Mouse (Mus musculus): ENCODE measurements around the gene Gm9049. TPM values are rescaled to one million over a fixed set of nuclear protein-coding genes. Genes with fewer than 3 reads are reported as not detected.
A peak's percentile ranks its signal among the peaks of the same experiment; 100 is the strongest.
"Not testable (repeated sequence)": the region's sequence is repeated elsewhere in the genome, so short reads cannot be mapped to it uniquely, and the experiment has no call there.

Gm9049 gene
- polyA plus RNA-seq (2015; fragmentation: Nextera tagmentation; extraction: Ambion mirVana) = 0.27 TPM in 1 of 2 replicates, not detected in the other

- H3K9ac ChIP-seq (ENCODE audit: low read length); H3K36me3 ChIP-seq (ENCODE audit: control insufficient read depth, insufficient read depth, low read length); ATAC-seq (ENCODE audit: insufficient read depth, low FRiP score); H3K4me3 ChIP-seq (replicated peaks; ENCODE audit: low read length); H3K9me3 ChIP-seq (replicated peaks; ENCODE audit: control insufficient read depth, low read length); H3K4me2 ChIP-seq (ENCODE audit: low read depth, low read length); H3K27me3 ChIP-seq (ENCODE audit: control insufficient read depth, insufficient read depth, low read length); H3K27ac ChIP-seq (ENCODE audit: low read length); H3K4me1 ChIP-seq (ENCODE audit: control insufficient read depth, insufficient read depth, low read length): not testable (repeated sequence)
- 60% methylated on average over 1 of the region's 11 CpGs for WGBS
Measured at GRCm38 (mm10) chr10:118354005-118354404, at the start of gene Gm9049. Gm9049 (minus strand) TSS chr10:118354105.

DNA sequence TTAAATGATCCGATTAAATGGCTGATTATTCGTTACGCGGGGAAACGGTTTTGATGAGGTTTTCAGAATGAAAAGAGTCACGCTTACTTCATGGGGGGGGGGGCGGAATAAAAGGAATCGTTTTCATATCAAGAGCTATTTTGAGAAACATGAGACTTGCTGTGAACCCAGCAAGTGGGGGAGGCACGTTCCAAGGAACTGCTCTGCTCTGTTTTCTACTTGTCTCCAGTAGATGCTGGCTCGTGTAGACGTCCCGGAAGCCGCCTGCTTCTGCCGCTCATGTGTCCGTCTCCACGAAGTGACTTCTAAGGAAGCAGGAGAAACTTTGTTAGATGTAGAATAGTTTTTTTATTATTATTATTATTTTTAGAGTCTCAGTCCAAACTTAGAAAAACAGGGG, 46.0 kb upstream of the Gm9049 start:
- WGBS = 84% methylated on average over 16 of the region's 16 CpGs
- ATAC-seq (ENCODE audit: insufficient read depth, low FRiP score) = no peak
- Histone ChIP-seq H3K27me3 (ENCODE audit: control insufficient read depth, insufficient read depth, low read length) (no peaks in the 10 kb centered on the region), H3K4me3 (replicated peaks; ENCODE audit: low read length) (no peak overlapping the region), H3K9me3 (replicated peaks; ENCODE audit: control insufficient read depth, low read length) (no peaks in the 10 kb centered on the region), H3K27ac (ENCODE audit: low read length) (no peak overlapping the region), H3K36me3 (ENCODE audit: control insufficient read depth, insufficient read depth, low read length) (no peaks in the 10 kb centered on the region), H3K4me2 (ENCODE audit: low read depth, low read length) (no peak overlapping the region), H3K9ac (ENCODE audit: low read length) (no peak overlapping the region), H3K4me1 (ENCODE audit: control insufficient read depth, insufficient read depth, low read length) (no peaks in the 10 kb centered on the region)

GRCm38 (mm10) chr10:118370443-118370842, 16.5 kb upstream of the Gm9049 start:
- no peak overlapping the region for H3K27ac ChIP-seq (ENCODE audit: low read length)
- H3K4me1 ChIP-seq (ENCODE audit: control insufficient read depth, insufficient read depth, low read length) = no peaks in the 10 kb centered on the region
- H3K4me3 ChIP-seq (replicated peaks; ENCODE audit: low read length) = peak overlapping the region; percentile 21
- peak; percentile 71; the same call in 1 of the 2 replicates for ATAC-seq (ENCODE audit: insufficient read depth, low FRiP score)
- H3K36me3 ChIP-seq (ENCODE audit: control insufficient read depth, insufficient read depth, low read length) = no peaks in the 10 kb centered on the region
- H3K9me3 ChIP-seq (replicated peaks; ENCODE audit: control insufficient read depth, low read length) = no peaks in the 10 kb centered on the region
- H3K4me2 ChIP-seq (ENCODE audit: low read depth, low read length) = peak overlapping the region; percentile 45
- no peaks in the 10 kb centered on the region for H3K27me3 ChIP-seq (ENCODE audit: control insufficient read depth, insufficient read depth, low read length)
- WGBS = 4% methylated on average over 10 of the region's 10 CpGs
- H3K9ac ChIP-seq (ENCODE audit: low read length) = no peak overlapping the region

GRCm38 (mm10) chr10:118369518-118369917, 15.6 kb upstream of the Gm9049 start:
- no peak for ATAC-seq (ENCODE audit: insufficient read depth, low FRiP score)
- no peak overlapping the region for H3K4me3 ChIP-seq (replicated peaks; ENCODE audit: low read length)
- H3K4me1 ChIP-seq (ENCODE audit: control insufficient read depth, insufficient read depth, low read length) = no peaks in the 10 kb centered on the region
- no peak overlapping the region for H3K4me2 ChIP-seq (ENCODE audit: low read depth, low read length)
- 91% methylated on average over 9 of the region's 9 CpGs for WGBS
- H3K27me3 ChIP-seq (ENCODE audit: control insufficient read depth, insufficient read depth, low read length) = no peaks in the 10 kb centered on the region
- no peak overlapping the region for H3K9ac ChIP-seq (ENCODE audit: low read length)
- H3K36me3 ChIP-seq (ENCODE audit: control insufficient read depth, insufficient read depth, low read length) = no peaks in the 10 kb centered on the region
- no peak overlapping the region for H3K27ac ChIP-seq (ENCODE audit: low read length)
- no peaks in the 10 kb centered on the region for H3K9me3 ChIP-seq (replicated peaks; ENCODE audit: control insufficient read depth, low read length)

GRCm38 (mm10) chr10:118348579-118348978, 5.3 kb downstream of the Gm9049 start, which contains the start of gene Gm9048:
Gm9048 (minus strand) TSS chr10:118348679.
- H3K4me2 ChIP-seq (ENCODE audit: low read depth, low read length); H3K9ac ChIP-seq (ENCODE audit: low read length); H3K36me3 ChIP-seq (ENCODE audit: control insufficient read depth, insufficient read depth, low read length); H3K4me3 ChIP-seq (replicated peaks; ENCODE audit: low read length); H3K9me3 ChIP-seq (replicated peaks; ENCODE audit: control insufficient read depth, low read length); H3K4me1 ChIP-seq (ENCODE audit: control insufficient read depth, insufficient read depth, low read length); H3K27me3 ChIP-seq (ENCODE audit: control insufficient read depth, insufficient read depth, low read length); H3K27ac ChIP-seq (ENCODE audit: low read length); ATAC-seq (ENCODE audit: insufficient read depth, low FRiP score): not testable (repeated sequence)
- WGBS = 89% methylated on average over 1 of the region's 14 CpGs

DNA sequence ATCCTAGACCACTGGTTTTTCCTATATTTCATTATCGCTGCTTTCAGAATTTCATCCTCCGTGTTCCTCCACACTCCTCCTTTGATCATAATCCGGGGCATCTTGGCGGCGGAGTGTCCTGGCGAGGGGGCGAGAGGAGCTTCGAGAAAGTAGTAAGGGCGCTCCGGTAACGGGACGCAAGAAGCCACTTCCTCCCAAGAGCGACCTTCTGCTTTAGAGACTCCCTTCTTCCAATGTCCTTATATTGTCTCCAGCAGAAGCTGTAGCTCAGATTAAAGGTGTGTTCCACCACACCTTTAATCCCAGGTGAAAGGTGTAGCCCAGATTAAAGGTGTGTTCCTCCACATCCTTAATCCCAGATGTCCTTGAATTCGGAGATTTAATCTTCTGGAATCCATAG, 10.8 kb downstream of the Gm9049 start, which contains the start of gene Gm9046:
Gene Gm9046, minus strand, starts transcription at position 101 of the 400 bp plus-strand sequence.
- H3K9ac ChIP-seq (ENCODE audit: low read length); H3K27me3 ChIP-seq (ENCODE audit: control insufficient read depth, insufficient read depth, low read length); H3K36me3 ChIP-seq (ENCODE audit: control insufficient read depth, insufficient read depth, low read length); ATAC-seq (ENCODE audit: insufficient read depth, low FRiP score); H3K9me3 ChIP-seq (replicated peaks; ENCODE audit: control insufficient read depth, low read length); H3K4me3 ChIP-seq (replicated peaks; ENCODE audit: low read length); H3K4me1 ChIP-seq (ENCODE audit: control insufficient read depth, insufficient read depth, low read length); H3K4me2 ChIP-seq (ENCODE audit: low read depth, low read length); H3K27ac ChIP-seq (ENCODE audit: low read length): not testable (repeated sequence)
- WGBS = no CpG with 5 or more reads among the region's 14 CpGs

- H3K9ac ChIP-seq (ENCODE audit: low read length); H3K4me3 ChIP-seq (replicated peaks; ENCODE audit: low read length); H3K27ac ChIP-seq (ENCODE audit: low read length); H3K27me3 ChIP-seq (ENCODE audit: control insufficient read depth, insufficient read depth, low read length); H3K4me1 ChIP-seq (ENCODE audit: control insufficient read depth, insufficient read depth, low read length); ATAC-seq (ENCODE audit: insufficient read depth, low FRiP score); H3K4me2 ChIP-seq (ENCODE audit: low read depth, low read length); H3K9me3 ChIP-seq (replicated peaks; ENCODE audit: control insufficient read depth, low read length); H3K36me3 ChIP-seq (ENCODE audit: control insufficient read depth, insufficient read depth, low read length): not testable (repeated sequence)
- no CpG with 5 or more reads among the region's 14 CpGs for WGBS
Measured at GRCm38 (mm10) chr10:118337731-118338130, 16.2 kb downstream of the Gm9049 start, which contains the start of gene Gm9045. Gm9045 (minus strand) TSS chr10:118337831.

- not testable (repeated sequence) for H3K4me2 ChIP-seq (ENCODE audit: low read depth, low read length); H3K9ac ChIP-seq (ENCODE audit: low read length); H3K4me3 ChIP-seq (replicated peaks; ENCODE audit: low read length); H3K27me3 ChIP-seq (ENCODE audit: control insufficient read depth, insufficient read depth, low read length); H3K4me1 ChIP-seq (ENCODE audit: control insufficient read depth, insufficient read depth, low read length); H3K9me3 ChIP-seq (replicated peaks; ENCODE audit: control insufficient read depth, low read length); H3K36me3 ChIP-seq (ENCODE audit: control insufficient read depth, insufficient read depth, low read length); ATAC-seq (ENCODE audit: insufficient read depth, low FRiP score); H3K27ac ChIP-seq (ENCODE audit: low read length)
- no CpG with 5 or more reads among the region's 14 CpGs for WGBS
Measured at GRCm38 (mm10) chr10:118332308-118332707, 21.6 kb downstream of the Gm9049 start, which contains the start of gene Gm9044. Gm9044 (minus strand) TSS chr10:118332408.

DNA sequence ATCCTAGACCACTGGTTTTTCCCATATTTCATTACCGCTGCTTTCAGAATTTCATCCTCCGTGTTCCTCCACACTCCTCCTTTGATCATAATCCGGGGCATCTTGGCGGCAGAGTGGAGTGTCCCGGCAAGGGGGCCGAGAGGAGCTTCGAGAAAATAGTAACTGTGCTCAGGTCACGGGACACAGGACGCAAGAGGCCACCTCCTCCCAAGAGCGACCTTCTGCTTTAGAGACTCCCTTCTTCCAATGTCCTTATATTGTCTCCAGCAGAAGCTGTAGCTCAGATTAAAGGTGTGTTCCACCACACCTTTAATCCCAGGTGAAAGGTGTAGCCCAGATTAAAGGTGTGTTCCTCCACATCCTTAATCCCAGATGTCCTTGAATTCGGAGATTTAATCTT, 27.0 kb downstream of the Gm9049 start, which contains the start of gene Gm9040:
Gene Gm9040, minus strand, starts transcription at position 101 of the 400 bp plus-strand sequence.
- not testable (repeated sequence) for ATAC-seq (ENCODE audit: insufficient read depth, low FRiP score)

More for the DNA sequence above, 27.0 kb downstream of the Gm9049 start, which contains the start of gene Gm9040:
- not testable (repeated sequence) for H3K4me3 ChIP-seq (replicated peaks; ENCODE audit: low read length); H3K27me3 ChIP-seq (ENCODE audit: control insufficient read depth, insufficient read depth, low read length); H3K36me3 ChIP-seq (ENCODE audit: control insufficient read depth, insufficient read depth, low read length); H3K4me2 ChIP-seq (ENCODE audit: low read depth, low read length); H3K4me1 ChIP-seq (ENCODE audit: control insufficient read depth, insufficient read depth, low read length); H3K27ac ChIP-seq (ENCODE audit: low read length); H3K9ac ChIP-seq (ENCODE audit: low read length); H3K9me3 ChIP-seq (replicated peaks; ENCODE audit: control insufficient read depth, low read length)
- no CpG with 5 or more reads among the region's 11 CpGs for WGBS

All from stomach, embryonic 16.5 days (tissue).